Mouse (Mus musculus) c-Kit-positive CD71-positive TER-119-negative erythroid progenitor cells, embryonic 14.5 days (primary cell): ENCODE data around the gene Gpd1.
"Not testable (repeated sequence)": the region's sequence is repeated elsewhere in the genome, so short reads cannot be mapped to it uniquely, and the experiment has no call there.

Experiments used
- DNase-seq: peaks from one replicate; pipeline ENCODE4 v3.0.0-alpha.2; 2013; ENCODE audit warnings: low read depth

The Gpd1 gene

DNA sequence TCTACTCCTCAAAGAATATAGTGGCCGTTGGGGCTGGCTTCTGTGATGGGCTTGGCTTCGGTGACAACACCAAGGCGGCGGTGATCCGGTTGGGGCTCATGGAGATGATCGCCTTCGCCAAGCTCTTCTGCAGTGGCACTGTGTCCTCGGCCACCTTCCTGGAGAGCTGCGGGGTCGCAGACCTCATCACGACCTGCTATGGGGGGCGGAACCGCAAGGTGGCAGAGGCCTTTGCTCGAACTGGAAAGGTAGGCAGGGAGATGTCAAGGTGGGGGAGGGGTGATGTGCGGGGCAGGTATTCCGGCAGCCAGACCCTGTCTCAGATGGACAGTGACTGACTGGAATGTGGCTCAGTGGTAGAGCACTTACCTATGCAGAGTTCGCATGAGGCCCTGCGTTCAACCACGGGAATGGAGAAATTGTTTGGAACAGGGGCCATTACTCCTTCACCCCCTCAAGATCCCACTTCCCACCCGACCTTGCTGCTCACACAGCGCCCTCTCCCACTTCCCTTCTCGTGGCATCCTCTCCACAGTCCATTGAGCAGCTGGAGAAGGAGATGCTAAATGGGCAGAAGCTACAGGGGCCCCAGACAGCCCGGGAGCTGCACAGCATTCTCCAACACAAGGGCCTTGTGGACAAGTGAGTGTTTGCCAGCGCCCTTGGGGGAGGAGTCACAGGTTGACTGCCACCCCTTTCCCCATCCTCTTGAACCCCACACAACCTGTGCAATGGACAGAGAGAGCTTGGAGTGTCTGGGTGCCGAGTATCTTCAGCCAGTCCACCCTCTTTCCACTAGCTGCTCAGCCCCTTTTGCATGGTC lies 4.8 kb downstream of the Gpd1 start:
- DNase-seq = no peak

DNA sequence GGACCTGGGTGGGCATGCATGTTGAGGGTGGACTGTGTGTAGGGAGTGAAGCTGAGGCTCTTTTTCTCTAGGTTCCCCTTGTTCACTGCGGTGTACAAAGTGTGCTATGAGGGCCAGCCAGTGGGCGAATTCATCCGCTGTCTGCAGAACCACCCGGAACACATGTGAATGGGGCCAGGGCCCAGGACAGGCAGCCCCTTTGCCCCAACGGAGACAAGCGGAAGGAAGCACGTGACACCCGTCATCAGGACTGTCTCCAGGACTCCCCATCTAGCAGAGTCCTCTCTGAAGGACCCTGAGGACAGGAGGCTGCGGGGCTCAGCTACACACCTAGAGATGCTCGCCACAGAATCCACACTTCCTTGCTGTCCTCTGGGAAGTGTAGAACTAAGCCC lies 5.8 kb downstream of the Gpd1 start:
- no peak for DNase-seq

DNA sequence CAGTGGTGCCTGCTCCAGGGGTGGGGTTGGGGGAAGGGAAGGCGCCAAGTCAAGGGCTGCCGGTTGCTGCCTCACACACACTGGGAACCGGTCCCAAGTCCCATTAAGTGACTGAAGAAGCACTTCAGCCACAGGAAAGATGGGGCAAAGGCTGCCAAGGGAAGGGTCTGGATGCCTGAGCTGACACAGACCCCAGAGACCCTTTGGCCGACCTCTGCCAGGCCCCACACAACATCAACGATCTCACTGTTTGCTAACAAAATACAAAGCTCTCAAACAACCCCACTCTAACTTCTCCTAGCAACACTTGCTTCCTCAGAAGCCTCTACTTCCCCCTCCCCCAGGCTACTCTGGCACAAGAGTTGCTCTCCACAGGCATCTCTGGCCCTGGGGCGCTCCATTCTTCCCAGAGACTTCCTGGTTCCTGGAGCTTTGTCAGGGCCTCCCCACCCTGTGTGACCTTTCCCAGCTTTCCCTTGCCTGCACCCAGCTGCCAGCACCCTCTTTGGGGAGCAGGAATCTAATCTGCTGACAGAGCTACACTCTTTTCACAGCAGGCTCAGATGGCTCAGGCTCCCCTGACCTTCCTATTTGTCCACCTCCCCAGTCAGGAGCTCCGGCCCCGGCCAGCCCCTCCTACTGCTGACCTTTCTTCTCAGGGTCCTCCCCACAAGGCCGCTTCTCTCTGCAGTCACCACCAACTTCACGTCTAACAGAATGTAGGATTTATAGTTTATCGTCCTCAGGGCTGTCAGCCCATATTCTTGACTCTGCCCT lies 6.4 kb downstream of the Gpd1 start:
- DNase-seq = no peak

DNA sequence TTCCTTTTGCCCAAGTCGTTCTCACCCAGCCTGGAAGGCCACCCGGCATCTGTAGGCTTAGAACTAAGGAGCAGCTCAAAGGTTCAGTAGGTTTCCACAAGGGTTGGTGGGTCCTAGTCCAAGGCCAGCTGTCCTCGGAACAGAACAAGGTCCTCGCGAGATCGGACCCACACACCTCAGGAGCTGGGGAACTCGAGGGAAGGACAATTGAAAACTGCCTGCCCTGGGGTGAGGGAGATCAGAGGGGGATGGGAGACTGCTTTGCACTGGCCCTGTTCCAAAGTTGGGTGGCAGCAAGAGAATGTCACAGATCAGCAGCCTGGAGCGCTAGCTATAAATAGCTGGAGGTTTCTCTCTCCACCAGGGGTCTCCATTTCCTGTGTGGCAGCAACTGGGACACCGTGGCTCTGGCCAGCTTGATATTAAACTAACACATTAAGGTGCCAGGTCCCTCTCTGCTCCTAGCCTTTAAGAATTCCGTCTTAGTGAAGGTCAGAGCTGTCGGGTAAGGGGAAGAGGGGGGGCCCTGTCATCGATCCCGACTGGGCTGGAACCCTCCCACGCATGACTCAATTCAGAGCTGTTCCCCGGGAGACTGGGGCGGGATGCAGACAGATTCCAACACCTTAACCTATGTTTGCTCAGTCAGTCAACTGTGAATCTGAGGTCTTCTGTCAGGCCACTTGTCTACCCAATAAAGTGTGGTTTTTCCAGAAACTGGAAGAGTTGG lies 7.1 kb downstream of the Gpd1 start:
- peak; percentile 53 for DNase-seq

DNA sequence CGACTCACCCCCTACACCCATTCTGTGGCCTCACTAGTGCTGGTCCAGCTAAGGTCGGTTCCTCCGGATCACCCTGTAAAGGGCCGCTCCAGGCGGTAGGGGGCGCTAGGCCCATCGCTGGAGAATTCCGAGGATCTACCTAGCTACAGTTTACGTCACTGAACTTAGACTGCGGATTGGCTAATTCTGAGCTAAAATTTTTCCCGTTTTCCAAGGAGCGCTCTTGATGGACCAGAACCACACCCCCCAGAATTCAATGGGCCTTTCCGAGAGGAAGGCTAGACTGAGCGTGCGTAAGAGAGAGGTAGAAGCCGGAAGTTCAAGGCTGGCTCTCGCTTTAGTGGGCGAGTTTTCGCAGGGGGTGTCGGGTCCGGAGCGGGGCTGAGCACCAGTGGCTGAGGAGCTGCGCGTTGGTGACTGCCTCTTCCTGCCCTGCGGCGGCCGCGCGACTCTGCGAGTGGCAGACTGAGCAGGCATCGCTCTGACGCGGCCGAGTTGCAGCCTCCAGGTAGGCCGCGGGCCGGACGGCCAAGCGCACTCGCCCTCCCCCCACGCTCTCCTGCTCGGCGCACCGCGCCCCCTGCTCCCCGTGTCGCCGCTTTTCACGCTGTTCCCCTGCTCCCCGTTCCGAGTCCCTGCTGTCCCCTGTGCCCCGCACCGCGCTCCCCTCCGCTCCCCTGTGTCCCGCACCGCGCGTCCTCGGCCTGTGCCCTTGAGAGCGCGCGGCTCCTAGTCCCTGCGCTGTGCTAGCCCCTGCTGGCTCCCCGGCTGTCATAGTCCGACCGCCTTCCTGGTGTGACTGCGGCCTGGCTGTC lies 8.2 kb downstream of the Gpd1 start, which contains the start of gene Cox14:
Gene Cox14 (plus strand): TSS at position 278 of the 815 bp plus-strand sequence.
- peak; percentile 95 for DNase-seq

DNA sequence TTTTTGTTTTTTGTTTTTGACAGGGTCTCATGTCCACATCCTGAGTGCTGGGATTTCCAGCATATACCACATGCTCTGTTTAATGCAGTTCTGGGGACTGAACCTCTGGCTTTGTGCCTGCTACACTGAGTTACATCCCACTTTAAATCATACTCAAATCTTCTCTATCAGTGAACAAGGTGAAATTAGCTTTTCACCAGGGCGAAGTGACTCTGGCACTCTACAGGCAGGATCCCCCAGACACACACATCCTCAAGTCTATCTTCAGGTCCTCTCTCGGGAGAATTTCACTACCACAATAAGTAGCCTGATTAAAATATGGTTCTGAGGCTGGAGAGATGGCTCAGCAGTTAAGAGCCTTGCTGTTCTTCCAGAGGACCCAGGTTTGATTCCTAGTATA lies 9.2 kb downstream of the Gpd1 start:
- no peak for DNase-seq

DNA sequence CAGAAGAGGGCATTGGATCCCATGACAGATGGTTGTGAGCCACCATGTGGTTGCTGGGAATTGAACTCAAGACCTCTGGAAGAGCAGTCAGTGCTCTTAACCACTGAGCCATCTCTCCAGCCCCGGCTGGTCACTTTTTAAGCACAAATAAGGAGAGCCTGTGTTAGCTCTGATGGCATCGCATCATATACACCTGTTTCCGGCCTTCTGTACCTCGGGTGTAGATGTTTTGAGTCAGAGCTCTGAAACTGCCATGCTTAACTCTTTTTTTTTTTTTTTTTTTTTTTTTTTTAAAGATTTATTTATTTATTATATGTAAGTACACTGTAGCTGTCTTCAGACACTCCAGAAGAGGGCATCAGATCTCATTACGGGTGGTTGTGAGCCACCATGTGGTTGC lies 9.7 kb downstream of the Gpd1 start:
- not testable (repeated sequence) for DNase-seq

DNA sequence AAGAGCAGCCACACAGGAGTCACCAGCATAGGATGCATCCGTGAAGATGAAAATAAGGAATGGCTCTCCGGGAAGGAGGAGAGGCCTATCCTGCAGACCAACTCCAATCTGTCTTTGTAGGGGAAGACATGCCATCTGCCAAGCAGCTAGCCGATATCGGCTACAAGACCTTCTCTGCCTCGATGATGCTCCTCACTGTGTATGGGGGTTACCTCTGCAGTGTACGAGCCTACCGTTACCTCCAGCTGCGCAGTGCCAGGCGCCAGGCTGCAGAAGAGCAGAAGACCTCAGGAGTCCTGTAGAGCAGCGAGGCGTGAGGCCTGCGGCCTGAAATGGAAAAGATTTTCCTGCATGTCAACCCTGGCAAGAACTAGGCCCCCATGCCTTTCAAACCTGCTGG lies 10.2 kb downstream of the Gpd1 start:
- DNase-seq = no peak

DNA sequence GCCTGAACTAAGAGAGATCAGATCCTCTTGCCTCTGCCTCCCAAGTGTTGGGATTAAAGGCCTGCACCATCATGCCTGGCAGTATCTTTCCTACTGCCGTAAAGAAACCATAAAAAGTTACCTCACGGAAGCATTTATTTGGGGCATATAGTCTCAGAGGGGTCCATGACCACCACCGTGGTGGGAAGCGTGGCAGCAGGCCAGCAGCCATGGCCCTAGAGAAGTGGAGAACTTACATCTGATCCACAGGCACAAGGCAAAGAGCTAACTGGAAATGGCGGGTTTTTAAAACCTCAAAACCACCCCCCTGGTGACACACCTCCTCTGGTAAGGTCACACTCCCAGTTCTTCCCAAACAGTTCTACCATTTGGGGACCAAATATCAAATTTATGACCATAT lies 10.9 kb downstream of the Gpd1 start:
- no peak for DNase-seq

DNA sequence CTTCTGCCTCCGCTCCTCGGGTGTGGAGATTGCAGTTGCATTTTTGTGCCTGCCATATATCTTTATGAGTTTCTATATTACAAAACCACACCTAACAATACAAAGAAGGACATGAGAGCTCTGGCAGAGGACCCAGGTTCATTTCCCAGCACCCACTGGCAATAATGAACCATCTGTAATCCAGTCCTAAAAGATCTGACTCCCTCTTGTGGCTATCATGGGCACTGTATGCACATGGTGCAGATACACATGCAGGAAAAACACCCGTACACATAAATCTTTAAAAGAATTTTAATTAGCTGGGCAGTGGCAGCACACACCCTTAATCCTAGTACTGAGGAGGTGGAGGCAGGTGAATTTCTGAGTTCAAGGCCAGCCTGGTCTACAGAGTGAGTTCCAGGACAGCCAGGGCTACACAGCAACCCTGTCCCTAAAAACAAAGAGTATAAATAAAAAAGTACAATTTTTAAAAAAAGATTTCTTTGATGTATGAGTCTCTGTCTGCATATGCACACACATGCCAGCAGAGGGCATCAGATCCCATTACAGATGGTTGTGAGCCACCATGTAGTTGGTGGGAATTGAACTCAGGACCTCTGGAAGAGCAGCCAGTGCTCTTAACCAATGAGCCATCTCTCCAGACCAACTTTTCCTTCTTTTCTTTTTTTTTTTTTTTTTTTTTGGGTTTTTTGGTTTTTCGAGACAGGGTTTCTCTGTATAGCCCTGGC lies 11.9 kb downstream of the Gpd1 start:
- DNase-seq = no peak

DNA sequence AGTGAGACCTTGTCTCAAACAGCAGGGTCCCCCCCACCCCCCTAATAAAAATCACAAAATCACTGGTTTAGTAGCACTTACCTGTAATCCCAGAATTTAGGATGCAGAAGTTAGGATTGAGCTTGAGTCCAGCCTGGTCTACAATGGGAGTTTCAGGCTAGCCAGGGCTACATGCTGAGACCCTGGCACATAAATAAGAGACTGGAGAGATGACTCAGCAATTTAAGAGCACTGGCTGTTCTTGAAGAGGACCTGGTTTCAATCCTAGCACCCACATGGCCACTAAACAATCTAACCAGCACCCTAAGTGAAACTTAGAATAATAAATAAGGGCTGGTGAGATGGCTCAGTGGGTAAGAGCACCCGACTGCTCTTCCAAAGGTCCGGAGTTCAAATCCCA lies 13.9 kb downstream of the Gpd1 start:
- no peak for DNase-seq

DNA sequence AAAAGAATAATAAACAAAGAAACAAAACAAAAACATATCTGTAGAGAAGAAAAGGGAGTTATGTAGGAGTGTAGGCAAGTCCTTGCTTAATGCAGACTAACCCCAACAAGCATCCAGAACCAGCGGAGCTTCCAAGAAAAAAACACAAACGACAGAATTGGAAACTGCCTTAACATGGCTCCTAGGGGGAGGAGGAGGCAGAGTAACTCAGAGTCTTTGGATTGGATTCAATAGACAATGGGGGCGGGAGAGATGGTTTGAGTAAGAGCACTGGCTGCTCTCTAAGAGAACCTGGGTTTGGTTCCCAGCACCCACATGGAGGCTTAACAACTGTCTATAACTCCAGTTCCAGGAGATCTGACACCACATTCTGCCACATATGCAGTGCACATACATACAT lies 14.4 kb downstream of the Gpd1 start:
- no peak for DNase-seq

DNA sequence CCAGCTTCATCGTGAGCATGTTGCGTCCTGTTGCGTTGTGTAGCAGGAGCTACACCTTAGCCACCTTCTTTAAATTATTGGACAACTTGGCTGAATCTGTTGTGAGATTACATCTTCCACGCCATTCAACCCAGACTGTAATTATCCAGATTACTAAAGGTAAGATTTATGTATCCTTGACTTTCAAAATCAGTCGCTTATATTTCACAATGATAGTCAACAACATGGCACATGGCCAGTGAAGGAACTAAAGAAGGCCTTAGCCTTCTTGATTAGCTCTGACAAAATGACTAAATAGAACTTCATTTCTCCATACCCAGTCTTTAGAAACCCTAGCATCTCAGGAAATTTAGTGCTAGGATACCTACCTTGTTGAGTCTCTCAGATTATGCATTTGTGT lies 15.9 kb downstream of the Gpd1 start:
- no peak for DNase-seq

DNA sequence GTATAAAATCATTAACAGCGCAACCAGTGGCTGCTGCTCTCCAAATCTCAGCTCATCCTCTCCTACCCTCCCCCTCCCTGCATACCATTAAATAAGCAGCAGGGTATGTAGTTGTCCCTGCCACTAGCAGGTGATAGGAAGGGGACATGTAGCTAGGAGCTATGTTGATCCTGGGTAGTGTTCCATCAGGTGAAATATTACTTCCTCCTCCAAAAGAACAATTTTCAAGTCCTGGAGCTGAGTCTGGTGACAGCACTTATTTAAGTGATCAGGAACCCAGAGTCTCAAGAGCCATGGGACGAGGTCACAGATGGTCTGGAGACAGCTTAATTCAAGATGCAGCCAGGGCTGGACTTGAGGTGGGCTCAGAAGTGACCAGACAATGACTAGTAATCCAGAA lies 18.3 kb downstream of the Gpd1 start:
- no peak for DNase-seq

DNA sequence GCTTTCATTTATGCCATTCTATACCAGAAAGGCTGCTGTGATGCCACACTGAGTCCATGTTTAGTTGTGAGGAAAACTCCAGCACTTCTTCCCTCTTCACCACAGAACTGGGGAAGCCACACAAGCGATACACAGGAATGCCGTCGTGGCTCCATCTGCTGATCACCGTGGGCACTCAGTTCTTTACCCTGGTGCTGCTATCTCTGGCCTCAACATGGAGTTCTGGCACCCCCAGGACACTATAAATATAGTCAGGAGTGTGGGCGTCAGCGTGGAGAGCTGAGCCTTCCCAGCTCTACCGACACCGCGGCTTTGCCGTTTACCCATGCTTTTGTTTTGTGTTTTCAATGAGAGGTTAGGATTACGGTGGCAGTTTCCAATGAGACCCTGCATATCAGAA lies 19.4 kb downstream of the Gpd1 start:
- no peak for DNase-seq

DNA sequence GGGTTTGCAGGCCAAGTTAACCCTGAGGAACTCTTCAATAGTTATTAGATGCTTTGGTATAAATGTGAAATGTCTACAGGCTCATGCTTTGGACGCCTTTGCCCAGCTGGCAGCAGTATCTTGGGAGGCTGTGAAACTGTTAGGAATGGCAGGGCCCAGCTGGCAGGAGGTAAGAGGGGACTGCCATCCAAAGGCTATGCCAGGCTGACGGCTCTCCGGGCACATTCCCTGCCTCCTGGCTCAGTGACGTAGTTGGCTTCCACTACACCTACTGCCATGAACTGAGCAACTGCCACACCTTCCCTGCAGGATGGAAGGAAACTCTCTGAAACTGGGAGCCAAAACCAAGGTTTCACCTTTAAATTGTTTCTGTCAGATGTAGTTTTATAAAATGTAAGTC lies 22.9 kb downstream of the Gpd1 start:
- DNase-seq = no peak

DNA sequence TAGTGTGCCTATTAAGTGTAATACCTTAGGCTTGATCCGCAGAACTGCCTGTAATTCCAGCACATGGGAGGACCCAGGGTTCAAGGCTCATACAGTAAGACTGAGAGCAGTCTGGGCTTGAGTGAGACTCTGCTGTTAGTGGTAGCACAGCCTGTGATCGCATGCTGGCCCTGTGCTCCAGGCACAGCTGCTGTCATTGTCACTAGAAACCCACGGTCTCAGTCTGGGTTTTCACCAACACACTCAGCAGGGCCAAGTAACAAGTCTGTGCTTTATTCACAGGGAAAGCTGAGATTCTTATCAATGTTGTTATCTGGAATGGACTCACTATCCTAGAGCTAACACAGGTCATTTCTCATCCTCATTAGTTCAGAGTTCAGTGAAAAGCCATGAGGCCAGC lies 36.9 kb downstream of the Gpd1 start:
- no peak for DNase-seq

DNA sequence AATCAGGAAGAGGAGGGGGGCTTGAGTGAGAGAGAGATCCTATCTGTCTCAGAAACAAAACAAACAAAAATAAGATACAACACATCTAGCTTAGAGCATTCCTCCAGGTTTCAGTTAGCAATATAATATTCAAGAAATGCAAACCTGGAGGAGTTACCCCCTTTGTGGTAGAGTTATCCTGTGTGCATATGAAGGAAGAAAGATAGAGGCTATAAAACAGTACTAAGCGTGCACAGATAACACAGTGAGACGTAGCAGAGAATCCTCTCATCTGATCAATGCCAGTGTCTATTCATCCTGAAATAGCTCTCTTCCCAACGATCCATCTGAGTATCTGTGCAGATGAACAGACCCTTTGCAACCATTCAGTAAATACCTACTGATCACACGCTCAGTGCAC lies 50.2 kb downstream of the Gpd1 start:
- no peak for DNase-seq

DNA sequence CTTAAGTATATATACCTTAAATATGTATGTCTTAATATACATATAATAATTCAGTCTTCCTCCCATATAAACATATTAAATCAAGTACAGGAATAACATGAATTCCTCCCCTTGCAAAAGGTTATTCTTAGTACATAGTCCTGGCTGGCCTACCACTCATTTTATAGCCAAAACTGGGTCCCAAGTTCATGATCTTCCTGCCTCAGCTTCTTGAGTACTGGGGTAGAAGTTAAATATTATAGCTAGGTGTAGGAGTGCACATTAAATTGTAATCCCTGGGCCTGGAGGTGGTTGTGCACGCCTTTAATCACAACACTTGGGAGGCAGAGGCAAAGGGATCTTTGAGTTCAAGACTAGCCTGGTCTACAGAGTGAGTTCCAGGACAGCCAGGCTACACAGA lies 51.4 kb downstream of the Gpd1 start:
- DNase-seq = no peak

DNA sequence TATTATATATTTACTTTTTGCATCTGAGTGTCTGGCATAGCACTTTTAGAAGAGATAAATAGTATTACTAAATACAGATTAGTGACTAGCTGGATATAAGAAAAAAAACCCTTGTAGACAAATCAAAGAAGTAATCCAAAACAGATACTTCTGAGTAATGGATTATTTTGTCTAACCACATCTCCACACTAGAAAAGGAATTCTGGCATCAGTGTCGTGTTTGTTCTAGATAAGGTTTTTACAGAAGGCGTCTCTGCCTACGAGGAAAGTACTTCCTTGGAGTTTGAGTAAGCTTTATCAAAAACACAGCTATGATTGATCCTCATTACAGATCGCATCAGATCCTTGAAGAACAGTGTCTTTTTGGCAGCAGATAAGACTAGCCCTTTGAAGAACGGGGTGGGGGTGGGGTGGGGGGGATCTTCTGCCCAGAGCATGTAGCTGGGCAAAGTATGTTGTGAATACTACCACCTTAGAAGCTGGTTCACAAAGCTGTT lies 53.7 kb downstream of the Gpd1 start:
- DNase-seq = no peak
